Mouse (Mus musculus) CH12.LX (cell line): Measurements from ENCODE around the gene Trit1.

Experiments
- BHLHE40 ChIP-seq: IDR thresholded peaks from 2 replicates; pipeline ENCODE4 v1.6.1; 2011; ENCODE audit warnings: mild to moderate bottlenecking, low read depth, low read length, improper control_type of control experiment
- CHD2 ChIP-seq: IDR thresholded peaks from 2 replicates; pipeline ENCODE4 v1.6.1; 2011; ENCODE audit warnings: low read length, improper control_type of control experiment
- CTCF ChIP-seq, 2 experiments: IDR thresholded peaks in 1 of 2; conservative IDR thresholded peaks in 1 of 2; 2 replicates each; pipeline ENCODE4 v1.5.1; 2011 to 2012; ENCODE audit warnings: low read depth in 2 of 2, low read length in 2 of 2, improper control_type of control experiment in 1 of 2, inconsistent platforms in 1 of 2, mild to moderate bottlenecking in 1 of 2, moderate library complexity in 1 of 2
- EP300 ChIP-seq: IDR thresholded peaks from 2 replicates; pipeline ENCODE4 v1.6.1; 2011; ENCODE audit warnings: low read length, improper control_type of control experiment
- HCFC1 ChIP-seq: IDR thresholded peaks from 2 replicates; pipeline ENCODE4 v1.6.1; 2012; ENCODE audit warnings: low read depth, mild to moderate bottlenecking, inconsistent platforms, low read length, improper control_type of control experiment
- MAX ChIP-seq: IDR thresholded peaks from 2 replicates; pipeline ENCODE4 v1.6.1; 2011; ENCODE audit warnings: low read length, improper control_type of control experiment
- POLR2A ChIP-seq: IDR thresholded peaks from 2 replicates; pipeline ENCODE4 v1.6.1; 2011; ENCODE audit warnings: low read depth, mild to moderate bottlenecking, improper control_type of control experiment, low read length
- POLR2AphosphoS2 ChIP-seq: IDR thresholded peaks from 2 replicates; pipeline ENCODE4 v1.6.1; 2011; ENCODE audit warnings: low read depth, low read length, improper control_type of control experiment
- RAD21 ChIP-seq: IDR thresholded peaks from 2 replicates; pipeline ENCODE4 v1.6.1; 2011; ENCODE audit warnings: low read depth, mild to moderate bottlenecking, low read length, improper control_type of control experiment, moderate library complexity
- TCF12 ChIP-seq: IDR thresholded peaks from 2 replicates; pipeline ENCODE4 v1.6.1; 2014; ENCODE audit warnings: low read depth, mild to moderate bottlenecking, inconsistent platforms, low read length, improper control_type of control experiment
- ZC3H11A ChIP-seq: IDR thresholded peaks from 2 replicates; pipeline ENCODE4 v1.6.1; 2012; ENCODE audit warnings: low read depth, mild to moderate bottlenecking, inconsistent platforms, low read length, improper control_type of control experiment
- ZNF384 ChIP-seq: IDR thresholded peaks from 2 replicates; pipeline ENCODE4 v1.6.1; 2012; ENCODE audit warnings: low read depth, low read length, improper control_type of control experiment, inconsistent platforms

GRCm38 (mm10) chr4:123083323-123083902, 67.0 kb downstream of the Trit1 start:
- TF ChIP-seq RAD21 = no peak
- no peak for TF ChIP-seq EP300
- TF ChIP-seq POLR2AphosphoS2 = no peak
- no peak for TF ChIP-seq BHLHE40
- no peak for TF ChIP-seq CHD2
- no peak for TF ChIP-seq HCFC1
- TF ChIP-seq ZC3H11A = no peak
- no peak for TF ChIP-seq CTCF (conservative IDR thresholded peaks at IDR 0.05 in 1 of 2, IDR thresholded peaks at IDR 0.05 in 1 of 2; ENCODE audit: low read depth in 2 of 2, low read length in 2 of 2)
- no peak for TF ChIP-seq MAX
- no peak for TF ChIP-seq POLR2A
- TF ChIP-seq ZNF384 = no peak
- TF ChIP-seq TCF12 = no peak
